Mouse (Mus musculus) c-Kit-positive CD71-positive TER-119-positive erythroid progenitor cells, embryonic 14.5 days (primary cell): ENCODE data around the gene Map7d3.

Experiments
- DNase-seq: peaks from one replicate; pipeline ENCODE4 v3.0.0-alpha.2; 2013; ENCODE audit warnings: low spot score

The Map7d3 gene

GRCm38 (mm10) chrX:56821765-56822603, at the start of gene Map7d3:
Gene Map7d3, minus strand, starts transcription at chrX:56822326.
- DNase-seq = peak; percentile 10

- no peak for DNase-seq
Observed at GRCm38 (mm10) chrX:56869863-56870262, 47.7 kb upstream of the Map7d3 start, which contains the start of gene Adgrg4. Gene Adgrg4, plus strand, starts transcription at chrX:56870163.

GRCm38 (mm10) chrX:56841255-56841654, 19.1 kb upstream of the Map7d3 start:
- no peak for DNase-seq

GRCm38 (mm10) chrX:56839369-56839768, 17.2 kb upstream of the Map7d3 start:
- peak; percentile 16 for DNase-seq

- DNase-seq = no peak
Observed at GRCm38 (mm10) chrX:56835842-56836241, 13.7 kb upstream of the Map7d3 start.

- DNase-seq = no peak
Observed at GRCm38 (mm10) chrX:56827492-56827891, 5.4 kb upstream of the Map7d3 start.

GRCm38 (mm10) chrX:56791268-56791667, 30.9 kb downstream of the Map7d3 start:
- peak; percentile 14 for DNase-seq

- no peak for DNase-seq
Observed at GRCm38 (mm10) chrX:56790591-56790990, 31.5 kb downstream of the Map7d3 start.

GRCm38 (mm10) chrX:56787486-56787885, 34.6 kb downstream of the Map7d3 start:
- no peak for DNase-seq

- DNase-seq = no peak
Observed at GRCm38 (mm10) chrX:56786281-56787061, 35.7 kb downstream of the Map7d3 start.

GRCm38 (mm10) chrX:56773329-56773728, 48.8 kb downstream of the Map7d3 start:
- DNase-seq = no peak

- DNase-seq = no peak
Observed at GRCm38 (mm10) chrX:56771751-56772150, 50.4 kb downstream of the Map7d3 start.

- DNase-seq = no peak
Observed at GRCm38 (mm10) chrX:56769838-56770237, 52.3 kb downstream of the Map7d3 start.

- DNase-seq = peak; percentile 49
Observed at GRCm38 (mm10) chrX:56760257-56760760, 61.8 kb downstream of the Map7d3 start.

- peak; percentile 49 for DNase-seq
Observed at GRCm38 (mm10) chrX:56756352-56756751, 65.8 kb downstream of the Map7d3 start.

GRCm38 (mm10) chrX:56755646-56756045, 66.5 kb downstream of the Map7d3 start:
- DNase-seq = peak; percentile 55

- no peak for DNase-seq
Observed at GRCm38 (mm10) chrX:56753317-56754289, 68.5 kb downstream of the Map7d3 start.

- no peak for DNase-seq
Observed at GRCm38 (mm10) chrX:56752144-56752543, 70.0 kb downstream of the Map7d3 start.

- DNase-seq = no peak
Observed at GRCm38 (mm10) chrX:56751536-56751935, 70.6 kb downstream of the Map7d3 start.
